Mouse (Mus musculus) embryo, embryonic 11.5 days (tissue): Measurements from ENCODE around the gene Man1a.

Experiments
- DNase-seq: peaks from one replicate; pipeline ENCODE4 v3.0.0-alpha.2; 2012; ENCODE audit warnings: low read depth, low spot score

Gene Man1a

GRCm38 (mm10) chr10:54061159-54061558 lies 15.2 kb downstream of the Man1a start:
- no peak for DNase-seq

- DNase-seq: no peak
These were observed 15.8 kb downstream of the Man1a start for GRCm38 (mm10) chr10:54060587-54060986.

DNA sequence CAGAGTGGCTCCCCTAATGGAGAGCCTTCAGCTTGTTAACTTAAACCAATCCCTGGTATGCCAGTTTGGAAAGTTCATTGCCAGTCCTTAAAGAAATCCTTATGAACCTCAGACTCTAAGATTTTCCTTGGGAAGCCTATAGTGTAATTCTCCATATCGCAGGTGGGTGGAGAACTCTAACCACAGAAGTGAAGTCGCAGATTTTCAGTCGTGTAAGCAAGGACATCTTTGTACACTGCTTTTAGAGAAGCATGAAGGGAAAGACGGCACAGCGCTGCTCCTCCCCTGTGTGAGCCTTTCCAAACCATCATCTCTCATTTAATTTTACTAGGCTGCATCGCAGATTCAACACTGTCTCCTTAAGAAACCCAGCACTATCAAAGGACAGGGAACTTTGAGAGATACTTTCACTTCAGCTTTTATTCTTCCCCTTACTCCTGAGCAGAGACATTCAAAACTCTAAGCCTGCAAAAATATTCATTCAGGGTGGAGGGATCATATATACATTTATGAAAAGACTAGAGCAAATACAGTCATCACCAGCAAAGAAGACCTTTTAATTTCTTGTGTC lies 16.6 kb downstream of the Man1a start:
- DNase-seq: no peak

GRCm38 (mm10) chr10:54059092-54059496 lies 17.3 kb downstream of the Man1a start:
- DNase-seq: peak; percentile 39

DNA sequence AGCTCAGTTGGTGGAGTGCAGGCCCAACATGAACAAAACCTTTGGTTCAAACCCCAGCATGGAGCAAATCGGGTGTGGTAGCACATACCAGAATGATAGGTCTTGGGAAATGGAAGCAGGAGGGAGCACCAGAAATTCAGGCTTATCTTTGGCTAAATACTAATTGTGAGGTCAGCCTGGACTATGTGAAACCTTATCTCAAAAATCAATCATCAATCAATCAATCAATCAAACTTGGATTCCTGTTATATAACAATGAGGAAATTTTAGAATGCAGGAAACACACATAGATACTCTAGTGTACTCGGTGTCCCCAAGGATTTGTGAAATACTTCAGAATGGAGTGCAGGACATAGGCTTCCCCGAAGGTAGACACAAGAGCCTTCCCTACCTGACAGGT lies 17.8 kb downstream of the Man1a start:
- DNase-seq: no peak

DNA sequence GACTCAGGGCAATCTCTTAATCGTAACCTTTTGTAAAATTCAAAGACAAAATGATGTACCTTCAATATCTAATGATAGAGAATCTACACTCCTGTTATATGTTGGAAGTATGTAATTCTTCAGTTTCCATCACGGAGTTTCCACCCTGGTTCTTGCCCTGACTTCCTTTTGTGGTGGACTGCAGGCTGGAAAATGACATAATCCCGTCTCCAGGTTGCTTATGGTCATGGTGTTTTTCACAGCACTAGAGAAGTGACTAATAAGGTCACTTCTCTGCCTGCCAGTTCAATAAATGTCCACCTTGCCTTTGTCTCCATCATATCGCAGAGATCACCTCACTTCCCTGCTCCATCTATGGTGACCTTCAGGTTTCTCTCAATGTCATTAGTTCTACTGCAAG lies 22.2 kb downstream of the Man1a start:
- no peak for DNase-seq

DNA sequence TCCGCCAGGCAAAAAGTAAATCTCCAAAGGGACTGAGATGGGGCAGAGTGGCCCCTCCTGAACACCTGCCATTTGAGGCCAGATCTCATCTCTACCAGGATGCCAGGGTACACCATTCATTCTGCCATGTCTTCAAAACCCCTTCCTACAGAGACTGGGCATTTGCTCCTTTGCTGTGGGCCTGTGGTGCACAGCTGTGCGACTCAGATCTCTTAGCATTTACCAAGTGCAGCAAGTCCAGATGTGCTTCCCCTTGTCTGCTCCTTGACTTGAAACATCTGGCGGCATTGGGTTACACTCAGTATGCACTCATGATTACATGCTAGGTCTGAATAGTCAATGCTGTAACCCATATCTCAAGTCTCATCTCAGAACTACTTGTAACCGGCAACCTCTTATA lies 28.5 kb downstream of the Man1a start:
- no peak for DNase-seq

- DNase-seq: no peak
These were observed 33.1 kb downstream of the Man1a start for GRCm38 (mm10) chr10:54043358-54043757.

DNA sequence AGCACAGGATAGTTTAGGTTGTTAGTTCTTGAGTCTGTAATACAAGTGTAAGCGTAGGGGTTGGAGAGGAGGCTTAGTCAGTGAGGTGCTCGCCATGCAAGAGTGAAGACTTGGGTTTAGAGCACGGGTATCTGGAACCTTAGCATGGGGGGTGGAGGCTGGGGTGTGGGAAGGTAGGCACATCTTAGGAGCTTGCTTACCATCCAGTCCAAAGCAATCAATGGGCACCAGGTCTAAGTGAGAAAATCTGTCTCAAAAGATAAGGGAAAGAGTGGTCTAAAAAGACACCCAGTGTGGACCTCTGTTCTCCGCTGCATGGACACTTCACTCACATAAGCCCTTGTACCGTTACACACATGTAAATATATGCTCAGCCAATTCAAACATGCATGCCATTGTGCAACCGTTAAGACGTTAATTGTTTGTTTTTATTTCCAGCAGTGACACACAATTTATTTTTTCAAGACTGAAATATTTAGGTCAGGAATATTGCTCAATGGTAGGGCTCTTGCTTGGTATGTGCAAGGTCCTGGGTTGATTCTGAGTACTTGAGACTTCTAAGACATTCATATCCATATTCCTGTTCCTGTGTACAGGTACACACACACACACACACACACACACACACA lies 34.1 kb downstream of the Man1a start:
- no peak for DNase-seq

- no peak for DNase-seq
These were observed 35.9 kb downstream of the Man1a start for GRCm38 (mm10) chr10:54040261-54041165.

- no peak for DNase-seq
These were observed 36.7 kb downstream of the Man1a start for GRCm38 (mm10) chr10:54039754-54040153.

GRCm38 (mm10) chr10:54038734-54039133 lies 37.7 kb downstream of the Man1a start:
- no peak for DNase-seq

DNA sequence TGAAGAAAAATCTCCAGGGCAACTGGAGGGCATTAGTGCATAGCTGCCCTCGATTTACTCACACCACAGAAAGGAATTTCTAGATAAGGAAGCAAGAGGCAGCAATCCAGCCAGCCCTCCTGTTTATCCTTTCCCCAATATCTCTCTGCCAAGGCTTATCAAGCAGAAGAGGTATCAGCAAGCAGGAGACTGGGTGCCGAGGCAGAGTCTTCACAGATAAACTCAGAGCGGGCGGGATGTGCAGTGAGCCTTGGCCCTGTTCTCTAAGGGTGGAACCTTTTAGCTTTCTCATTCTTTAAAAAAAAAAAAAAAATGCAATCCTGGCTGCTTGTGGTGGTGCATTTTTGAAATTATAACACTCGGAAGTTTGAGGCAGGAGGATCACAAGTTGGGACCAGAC lies 38.2 kb downstream of the Man1a start:
- DNase-seq: no peak

GRCm38 (mm10) chr10:54037348-54038010 lies 38.9 kb downstream of the Man1a start:
- no peak for DNase-seq

DNA sequence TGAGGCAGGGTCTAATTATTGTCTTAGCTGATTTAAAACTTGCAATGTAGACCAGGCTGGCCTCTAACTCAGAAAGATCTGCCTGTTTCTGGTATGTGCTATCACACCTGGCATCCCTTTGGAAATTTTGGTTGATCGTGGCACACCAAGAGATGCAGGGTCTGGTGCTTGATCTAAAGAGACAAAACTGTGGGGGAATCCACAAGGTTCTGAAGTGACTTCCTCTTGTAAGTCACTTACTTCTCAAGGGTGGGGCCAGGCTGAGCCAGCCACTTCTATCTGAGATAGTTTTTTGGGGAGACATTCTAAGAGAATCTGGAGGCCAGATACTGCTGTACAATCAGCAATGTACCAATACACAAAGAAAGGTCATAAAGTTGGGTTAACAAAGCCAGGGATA lies 40.8 kb downstream of the Man1a start:
- no peak for DNase-seq

GRCm38 (mm10) chr10:54034779-54035178 lies 41.6 kb downstream of the Man1a start:
- DNase-seq: no peak

DNA sequence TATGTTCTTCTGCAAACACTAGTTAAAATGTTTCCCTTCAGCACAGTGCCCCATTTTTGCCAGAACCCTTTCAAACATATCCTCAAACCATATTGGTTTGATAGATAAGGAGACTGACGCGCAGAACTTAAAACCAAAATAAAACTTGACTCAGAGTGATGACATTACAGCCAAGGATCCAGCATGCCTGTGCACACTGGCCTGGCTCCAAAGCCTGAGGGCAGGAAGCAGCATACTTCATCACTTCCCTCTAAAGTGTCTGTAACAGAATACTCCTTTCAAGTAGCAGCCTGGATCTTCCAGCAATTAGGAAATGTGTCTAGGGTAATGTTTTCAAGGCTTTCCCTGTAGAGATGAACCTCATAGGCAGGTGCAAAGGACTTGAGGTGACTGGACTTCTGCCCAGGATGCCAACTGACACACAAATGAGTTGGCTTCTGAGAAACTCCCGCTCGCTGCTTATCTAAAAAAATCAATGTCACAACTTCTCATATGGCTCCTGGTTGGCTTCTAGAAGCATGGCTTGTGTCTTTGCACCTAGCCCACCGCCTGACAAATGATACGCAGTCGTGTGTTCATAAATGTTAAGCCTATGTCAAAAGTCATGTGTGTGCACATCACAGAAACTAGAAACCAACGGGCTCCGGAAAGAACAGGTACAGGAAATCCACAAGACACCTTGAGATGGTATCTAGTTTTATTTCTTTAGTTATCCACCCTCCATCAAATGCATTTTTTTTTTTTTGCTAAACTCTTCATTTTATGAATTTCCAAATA lies 43.9 kb downstream of the Man1a start:
- no peak for DNase-seq

- DNase-seq: no peak
These were observed 47.5 kb downstream of the Man1a start for GRCm38 (mm10) chr10:54028866-54029265.

DNA sequence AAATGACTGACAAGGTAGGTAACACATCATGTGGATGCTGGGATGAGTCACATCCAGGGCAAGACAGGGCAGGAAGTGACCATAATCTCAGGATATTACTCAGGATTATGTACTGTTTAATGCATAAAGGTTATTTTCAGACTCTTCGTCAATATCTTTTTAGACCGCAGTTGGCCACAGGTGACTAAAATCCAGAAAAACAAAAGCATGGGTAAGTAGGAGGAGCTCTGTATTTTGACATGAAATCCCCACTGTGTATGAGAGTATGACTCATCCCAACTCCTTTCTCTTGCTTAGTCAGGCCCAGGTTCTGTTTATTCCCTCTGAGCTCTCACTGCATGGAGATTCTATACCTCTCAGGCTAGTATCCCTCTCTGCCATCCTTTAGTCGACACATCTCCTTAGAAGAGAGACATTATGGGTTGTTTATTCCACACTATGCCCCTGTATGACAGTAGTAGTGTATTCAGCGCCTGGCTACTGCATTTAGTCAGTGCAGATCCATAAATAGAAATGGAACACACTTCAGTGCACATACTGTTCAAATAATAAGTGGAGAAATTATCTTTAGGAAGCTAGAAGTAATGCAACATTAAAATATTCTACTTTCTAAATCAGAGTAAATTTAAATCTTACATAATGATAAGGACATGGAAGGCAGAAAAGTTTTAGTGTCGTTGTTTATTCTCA lies 49.5 kb downstream of the Man1a start:
- no peak for DNase-seq

GRCm38 (mm10) chr10:54026101-54026500 lies 50.3 kb downstream of the Man1a start:
- no peak for DNase-seq

- DNase-seq: no peak
These were observed 58.4 kb downstream of the Man1a start for GRCm38 (mm10) chr10:54017904-54018454.
